Mouse (Mus musculus) hindbrain, postnatal 0 days (tissue): ENCODE measurements at regions not wholly inside any gene's neighbourhood (a gene's known extent, or its start where the extent isn't known, plus 50 kb on each side); places are given as distances from the start of the nearest gene placed in this dataset.

ENCODE experiments used
- ATAC-seq: fragments of 200-750 bp; cut with Nextera tagmentation; 2 replicates; pipeline ENCODE4 v1.8.0; 2017; ENCODE audit warnings: mild to moderate bottlenecking, moderate TSS enrichment, moderate library complexity
- DNase-seq: peaks from one replicate; pipeline ENCODE4 v3.0.0-alpha.2; 2015; ENCODE audit warnings: low spot score
- H3K27ac ChIP-seq: fragments of 300-500 bp; sonication (generic); 2 replicates; pipeline ENCODE4 v1.5.1; 2014; ENCODE audit warnings: mild to moderate bottlenecking
- H3K27me3 ChIP-seq: fragments of 300-500 bp; sonication (generic); 2 replicates; pipeline ENCODE4 v1.6.1; 2014; ENCODE audit warnings: low read length, mixed read lengths; ENCODE audit not compliant: insufficient read depth
- H3K36me3 ChIP-seq: fragments of 300-500 bp; sonication (generic); 2 replicates; pipeline ENCODE4 v1.6.1; 2014; ENCODE audit warnings: low read length, mixed read lengths; ENCODE audit not compliant: insufficient read depth
- H3K4me1 ChIP-seq: fragments of 300-500 bp; sonication (generic); 2 replicates; pipeline ENCODE4 v1.6.1; 2014; ENCODE audit warnings: antibody characterized with exemption, low read length, mixed read lengths; ENCODE audit not compliant: insufficient read depth
- H3K4me2 ChIP-seq: fragments of 300-500 bp; sonication (generic); 2 replicates; pipeline ENCODE4 v1.6.1; 2014; ENCODE audit warnings: low read depth, mild to moderate bottlenecking, low read length, moderate library complexity, mixed read lengths
- H3K4me3 ChIP-seq: fragments of 300-500 bp; sonication (generic); 2 replicates; pipeline ENCODE4 v1.5.1; 2014; ENCODE audit warnings: low read length
- H3K9ac ChIP-seq: fragments of 300-500 bp; sonication (generic); replicated peaks from 2 replicates; pipeline ENCODE4 v1.6.1; 2014; ENCODE audit warnings: mild to moderate bottlenecking, low read length, moderate library complexity, mixed read lengths
- H3K9me3 ChIP-seq: fragments of 300-500 bp; sonication (generic); 2 replicates; pipeline ENCODE4 v1.6.1; 2016; ENCODE audit warnings: low read length, mixed read lengths
- CTCF ChIP-seq: IDR thresholded peaks from 2 replicates; pipeline ENCODE4 v1.5.1; 2016; ENCODE audit warnings: antibody characterized with exemption, control low read depth, low read depth
- WGBS: fragments of 180-500 bp; shearing (Covaris S2); extraction: QIAGEN DNeasy Blood & Tissue Kit; methylation state at CpG from one replicate; pipeline ENCODE4 v1.1.7; 2014; 5-methylcytosine and 5-hydroxymethylcytosine counted together

DNA sequence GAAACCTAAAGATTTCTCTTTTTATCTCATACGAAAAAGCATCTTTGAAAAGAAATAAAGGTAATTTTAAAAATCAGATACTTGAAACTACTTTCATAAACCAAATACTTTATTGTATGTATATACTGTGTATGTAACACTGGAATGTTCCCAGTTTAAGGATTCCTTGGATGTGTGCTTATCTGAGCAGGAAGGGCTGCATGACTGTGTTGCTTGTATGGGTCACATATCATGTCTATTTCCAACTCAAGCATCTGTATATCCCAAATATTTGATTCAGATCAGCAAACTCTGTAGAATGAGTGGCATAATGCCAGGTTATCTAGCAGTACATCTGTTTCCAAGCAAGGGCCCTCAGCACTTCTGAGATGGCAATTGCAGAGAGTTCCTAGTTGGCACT is 330.1 kb downstream of the Inhba start:
- Histone ChIP-seq H3K9me3 (no peaks in the 10 kb centered on the region), H3K4me3 (no peak overlapping the region), H3K27me3 (no peaks in the 10 kb centered on the region), H3K4me1 (no peaks in the 10 kb centered on the region), H3K4me2 (no peak overlapping the region), H3K27ac (no peak overlapping the region), H3K36me3 (no peaks in the 10 kb centered on the region), H3K9ac (no peak overlapping the region)
- ATAC-seq = no peak
- DNase-seq = no peak
- TF ChIP-seq CTCF = no peak
- 92% methylated on average over 1 of the region's 1 CpGs for WGBS

- Histone ChIP-seq H3K4me2 (no peak overlapping the region), H3K9ac (no peak overlapping the region), H3K4me1 (no peaks in the 10 kb centered on the region), H3K27ac (no peak overlapping the region), H3K4me3 (no peak overlapping the region), H3K9me3 (no peaks in the 10 kb centered on the region), H3K36me3 (no peaks in the 10 kb centered on the region), H3K27me3 (no peaks in the 10 kb centered on the region)
- no peak for TF ChIP-seq CTCF
- DNase-seq = no peak
- no peak for ATAC-seq
- WGBS = 88% methylated on average over 4 of the region's 4 CpGs
Measured at GRCm38 (mm10) chr13:16342171-16342570, 330.5 kb downstream of the Inhba start.

DNA sequence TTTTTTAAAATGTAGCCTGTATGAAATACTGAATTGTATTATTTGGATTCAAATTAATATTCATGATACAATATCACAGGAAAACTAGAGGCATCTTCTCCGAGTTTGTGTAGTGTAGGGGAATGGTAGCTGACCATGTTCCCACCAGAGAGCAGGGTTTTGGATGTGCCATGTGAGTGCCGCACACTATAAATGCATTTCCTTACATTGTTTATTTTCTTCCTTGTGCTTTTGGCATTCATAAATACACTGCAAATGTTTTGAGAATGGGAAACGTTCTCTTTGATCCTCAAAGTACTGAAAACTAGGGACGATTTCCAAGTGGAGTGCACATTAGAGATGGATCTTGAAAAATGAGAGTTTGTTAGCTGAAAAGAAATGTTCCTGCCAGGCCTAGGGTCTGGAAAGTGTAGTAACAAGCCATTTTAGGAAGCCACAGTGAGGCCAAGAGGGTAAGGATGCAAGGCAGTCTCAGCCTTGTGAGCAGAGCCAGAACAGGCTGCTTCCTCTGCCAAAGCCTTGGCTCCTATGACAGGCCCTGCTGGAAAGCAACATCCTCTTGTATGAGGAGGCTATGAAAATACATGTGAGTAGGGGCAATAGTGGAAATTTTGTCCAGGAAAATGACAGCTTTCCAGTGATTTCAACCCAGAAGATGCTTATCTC is 331.8 kb downstream of the Inhba start:
- Histone ChIP-seq H3K9me3 (no peaks in the 10 kb centered on the region), H3K9ac (no peak overlapping the region), H3K4me2 (no peak overlapping the region), H3K36me3 (no peaks in the 10 kb centered on the region), H3K4me1 (no peaks in the 10 kb centered on the region), H3K4me3 (no peak overlapping the region), H3K27me3 (no peaks in the 10 kb centered on the region), H3K27ac (no peak overlapping the region)
- ATAC-seq = no peak
- WGBS = 77% methylated on average over 4 of the region's 4 CpGs
- DNase-seq = peak; percentile 4
- TF ChIP-seq CTCF = no peak

GRCm38 (mm10) chr13:16349353-16349752 is 337.7 kb downstream of the Inhba start:
- WGBS = 56% methylated on average over 1 of the region's 1 CpGs
- Histone ChIP-seq H3K27ac (no peak overlapping the region), H3K9me3 (no peaks in the 10 kb centered on the region), H3K27me3 (no peaks in the 10 kb centered on the region), H3K4me3 (no peak overlapping the region), H3K4me1 (no peaks in the 10 kb centered on the region), H3K4me2 (no peak overlapping the region), H3K9ac (no peak overlapping the region), H3K36me3 (no peaks in the 10 kb centered on the region)
- DNase-seq (no peak), ATAC-seq (no peak)
- no peak for TF ChIP-seq CTCF

- H3K4me1 ChIP-seq = no peaks in the 10 kb centered on the region
- no peaks in the 10 kb centered on the region for H3K36me3 ChIP-seq
- 90% methylated on average over 3 of the region's 3 CpGs for WGBS
- no peak for ATAC-seq
- no peak for TF ChIP-seq CTCF
- no peak overlapping the region for H3K4me2 ChIP-seq
- H3K27me3 ChIP-seq = no peaks in the 10 kb centered on the region
- H3K9ac ChIP-seq = no peak overlapping the region
- no peaks in the 10 kb centered on the region for H3K9me3 ChIP-seq
- DNase-seq = no peak
- H3K4me3 ChIP-seq = no peak overlapping the region
- H3K27ac ChIP-seq = no peak overlapping the region
Measured at GRCm38 (mm10) chr13:16350061-16350460, 338.4 kb downstream of the Inhba start.

GRCm38 (mm10) chr13:16355316-16355715 is 343.7 kb downstream of the Inhba start:
- no peaks in the 10 kb centered on the region for H3K9me3 ChIP-seq
- ATAC-seq = no peak
- H3K9ac ChIP-seq = no peak overlapping the region
- 94% methylated on average over 1 of the region's 1 CpGs for WGBS
- no peak overlapping the region for H3K27ac ChIP-seq
- no peak for DNase-seq
- H3K4me3 ChIP-seq = no peak overlapping the region
- no peaks in the 10 kb centered on the region for H3K4me1 ChIP-seq
- TF ChIP-seq CTCF = no peak
- H3K27me3 ChIP-seq = no peaks in the 10 kb centered on the region
- no peaks in the 10 kb centered on the region for H3K36me3 ChIP-seq
- H3K4me2 ChIP-seq = no peak overlapping the region

DNA sequence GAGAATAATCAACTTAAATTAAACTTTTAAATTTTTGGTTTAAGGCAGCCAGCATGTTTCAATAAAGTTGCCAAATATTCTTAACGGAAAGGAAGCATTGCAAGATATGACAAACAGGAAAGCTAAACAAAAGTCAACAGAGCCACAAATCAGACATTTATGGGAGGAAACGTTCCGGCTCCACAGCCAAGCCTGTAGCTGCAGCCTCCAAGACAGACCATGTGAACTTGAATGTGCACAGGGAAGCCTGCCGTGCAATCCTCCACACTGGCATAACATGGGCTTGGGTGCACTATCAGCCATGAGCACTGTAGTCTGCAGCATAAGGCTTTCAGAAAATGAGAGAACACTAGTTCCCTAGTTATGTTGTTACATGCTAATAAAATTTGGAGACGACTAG is 367.8 kb downstream of the Inhba start:
- Histone ChIP-seq H3K4me3 (no peak overlapping the region), H3K27me3 (no peaks in the 10 kb centered on the region)
- ATAC-seq = no peak

More for the DNA sequence above, 367.8 kb downstream of the Inhba start:
- H3K4me2 ChIP-seq = no peak overlapping the region
- no peaks in the 10 kb centered on the region for H3K4me1 ChIP-seq
- TF ChIP-seq CTCF = no peak
- no peaks in the 10 kb centered on the region for H3K36me3 ChIP-seq
- no peaks in the 10 kb centered on the region for H3K9me3 ChIP-seq
- no peak overlapping the region for H3K27ac ChIP-seq
- WGBS = 88% methylated on average over 5 of the region's 5 CpGs
- DNase-seq = no peak
- H3K9ac ChIP-seq = no peak overlapping the region
